Mouse (Mus musculus) urinary bladder, postnatal 14 days (tissue): ENCODE data around the gene 1500009C09Rik.
A peak's percentile ranks its signal among the peaks of the same experiment; 100 is the strongest.
"Not testable (repeated sequence)": the region's sequence is repeated elsewhere in the genome, so short reads cannot be mapped to it uniquely, and the experiment has no call there.

ENCODE experiments used
- DNase-seq: peaks from one replicate; pipeline ENCODE4 v3.0.0; 2021; ENCODE audit warnings: low spot score

1500009C09Rik gene

GRCm38 (mm10) chr15:82218778-82219666 lies 33.2 kb upstream of the 1500009C09Rik start:
- no peak for DNase-seq

GRCm38 (mm10) chr15:82220003-82220675 lies 32.1 kb upstream of the 1500009C09Rik start:
- DNase-seq, result no peak

- no peak for DNase-seq
Observed at GRCm38 (mm10) chr15:82221104-82221860, 30.9 kb upstream of the 1500009C09Rik start.

GRCm38 (mm10) chr15:82223251-82223650 lies 28.9 kb upstream of the 1500009C09Rik start:
- DNase-seq, result no peak

GRCm38 (mm10) chr15:82223657-82224601 lies 28.3 kb upstream of the 1500009C09Rik start, which contains the start of gene Tnfrsf13c:
Gene Tnfrsf13c (minus strand): TSS chr15:82224369.
- no peak for DNase-seq

GRCm38 (mm10) chr15:82224602-82225215 lies 27.5 kb upstream of the 1500009C09Rik start:
- DNase-seq, result no peak

GRCm38 (mm10) chr15:82225769-82226168 lies 26.4 kb upstream of the 1500009C09Rik start:
- DNase-seq, result no peak

- DNase-seq, result no peak
Observed at GRCm38 (mm10) chr15:82229542-82230045, 22.6 kb upstream of the 1500009C09Rik start.

- no peak for DNase-seq
Observed at GRCm38 (mm10) chr15:82230098-82230611, 22.0 kb upstream of the 1500009C09Rik start.

- no peak for DNase-seq
Observed at GRCm38 (mm10) chr15:82231100-82231499, 21.1 kb upstream of the 1500009C09Rik start.

GRCm38 (mm10) chr15:82231591-82232378 lies 20.4 kb upstream of the 1500009C09Rik start:
- no peak for DNase-seq

- no peak for DNase-seq
Observed at GRCm38 (mm10) chr15:82232651-82233050, 19.5 kb upstream of the 1500009C09Rik start.

- no peak for DNase-seq
Observed at GRCm38 (mm10) chr15:82235661-82236060, 16.5 kb upstream of the 1500009C09Rik start.

- peak; percentile 80 for DNase-seq
Observed at GRCm38 (mm10) chr15:82236565-82236964, 15.6 kb upstream of the 1500009C09Rik start.

GRCm38 (mm10) chr15:82243311-82243710 lies 8.9 kb upstream of the 1500009C09Rik start:
- DNase-seq, result no peak

- no peak for DNase-seq
Observed at GRCm38 (mm10) chr15:82243742-82244114, 8.5 kb upstream of the 1500009C09Rik start.

GRCm38 (mm10) chr15:82244115-82244804 lies 7.9 kb upstream of the 1500009C09Rik start, which contains the start of gene Cenpm:
Gene Cenpm (minus strand): TSS chr15:82244748.
- DNase-seq, result peak; percentile 94

GRCm38 (mm10) chr15:82244805-82245161 lies 7.4 kb upstream of the 1500009C09Rik start:
- not testable (repeated sequence) for DNase-seq
